Mouse (Mus musculus): Measurements from ENCODE around the gene Arl6ip1.

Arl6ip1 gene

DNA sequence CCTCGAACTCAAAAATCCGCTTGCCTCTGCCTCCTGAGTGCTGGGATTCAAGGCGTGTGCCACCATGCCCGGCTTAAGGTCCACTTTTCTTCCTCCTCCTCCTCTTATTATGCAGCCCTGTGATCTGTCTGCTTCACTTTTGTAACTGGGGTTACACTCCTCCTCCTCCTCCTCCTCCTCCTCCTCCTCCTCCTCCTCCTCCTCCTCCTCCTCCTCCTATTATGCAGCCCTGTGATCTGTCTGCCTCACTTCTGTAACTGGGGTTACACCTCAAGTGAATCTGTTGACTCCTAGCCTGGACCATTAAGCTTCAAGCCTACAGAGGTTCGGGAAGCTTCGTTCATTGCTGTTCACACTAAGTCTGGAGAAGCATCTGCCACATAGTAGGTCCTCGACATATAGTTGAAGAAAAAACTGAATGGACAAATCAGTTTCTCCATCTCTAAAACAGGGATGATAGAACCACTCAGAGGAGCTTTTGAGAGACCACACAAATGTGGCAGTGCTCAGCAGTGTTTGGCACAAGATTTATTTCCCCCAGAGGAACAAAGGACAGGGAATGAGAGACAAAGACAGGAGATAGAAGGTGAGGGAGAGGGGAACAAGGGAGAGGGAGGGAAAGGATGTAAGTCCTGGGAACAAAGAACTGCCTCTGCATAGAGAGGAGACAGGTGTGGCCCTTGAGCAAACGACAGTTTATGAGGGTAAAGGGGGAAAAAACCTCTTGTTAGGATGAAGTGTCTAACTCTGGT lies 12.5 kb downstream of the Arl6ip1 start:
- in situ Hi-C loops (cut with MseI, MboI), result no loop called here

DNA sequence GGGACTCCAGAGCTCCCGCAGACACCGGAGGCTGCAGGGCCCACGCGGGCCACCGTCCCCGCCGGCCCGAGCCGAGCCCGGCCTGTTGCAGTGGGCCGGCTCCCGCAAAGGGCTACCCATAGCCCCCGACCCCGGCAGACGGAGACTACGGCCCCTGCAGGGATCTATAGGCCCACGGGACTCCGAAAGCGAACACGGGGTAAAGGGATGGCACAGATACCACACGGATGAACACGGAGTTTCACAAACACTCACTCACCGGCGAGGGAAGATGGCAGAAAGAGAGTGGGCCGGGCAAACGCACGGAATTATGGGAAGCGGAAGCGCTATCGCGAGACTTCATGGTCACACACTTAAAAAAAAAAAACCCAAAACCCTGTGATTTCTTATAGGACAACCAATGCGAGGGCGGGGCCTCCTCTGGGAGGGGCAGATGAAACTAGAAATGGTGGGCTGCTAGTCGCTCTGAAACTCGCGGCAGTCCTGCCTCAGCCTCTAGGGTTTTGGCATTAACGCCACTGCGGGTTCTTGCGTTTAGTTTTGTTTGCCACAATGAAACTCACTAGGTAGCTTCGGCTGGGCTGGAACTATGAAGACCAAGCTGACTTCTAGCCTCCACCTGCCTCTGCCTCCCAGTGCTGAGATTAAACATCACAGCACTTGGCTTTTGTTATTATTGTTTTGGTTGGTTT lies 13.4 kb downstream of the Arl6ip1 start, which contains the start of gene Rps15a:
TSS of gene Rps15a (minus strand) at position 312 of the 692 bp plus-strand sequence.
- in situ Hi-C loops (cut with MseI, MboI), result no loop called here

DNA sequence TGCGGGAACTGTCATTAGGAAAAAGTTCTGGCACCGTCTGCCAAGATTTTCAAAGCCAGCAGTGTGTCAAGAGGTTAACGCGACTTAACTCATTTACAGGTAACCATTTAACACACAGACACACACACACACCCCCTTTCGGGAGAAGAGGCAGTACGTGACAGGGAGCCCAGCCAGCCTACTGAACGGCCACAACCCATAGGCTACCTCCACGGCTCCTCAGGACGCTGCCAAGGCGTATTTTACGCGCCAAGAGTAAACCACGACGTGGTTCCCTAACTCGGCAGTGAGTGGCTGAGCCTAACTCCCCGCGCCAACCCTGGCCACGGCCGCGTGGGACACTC lies 14.0 kb downstream of the Arl6ip1 start:
- in situ Hi-C loops (cut with MseI, MboI), result no loop called here

DNA sequence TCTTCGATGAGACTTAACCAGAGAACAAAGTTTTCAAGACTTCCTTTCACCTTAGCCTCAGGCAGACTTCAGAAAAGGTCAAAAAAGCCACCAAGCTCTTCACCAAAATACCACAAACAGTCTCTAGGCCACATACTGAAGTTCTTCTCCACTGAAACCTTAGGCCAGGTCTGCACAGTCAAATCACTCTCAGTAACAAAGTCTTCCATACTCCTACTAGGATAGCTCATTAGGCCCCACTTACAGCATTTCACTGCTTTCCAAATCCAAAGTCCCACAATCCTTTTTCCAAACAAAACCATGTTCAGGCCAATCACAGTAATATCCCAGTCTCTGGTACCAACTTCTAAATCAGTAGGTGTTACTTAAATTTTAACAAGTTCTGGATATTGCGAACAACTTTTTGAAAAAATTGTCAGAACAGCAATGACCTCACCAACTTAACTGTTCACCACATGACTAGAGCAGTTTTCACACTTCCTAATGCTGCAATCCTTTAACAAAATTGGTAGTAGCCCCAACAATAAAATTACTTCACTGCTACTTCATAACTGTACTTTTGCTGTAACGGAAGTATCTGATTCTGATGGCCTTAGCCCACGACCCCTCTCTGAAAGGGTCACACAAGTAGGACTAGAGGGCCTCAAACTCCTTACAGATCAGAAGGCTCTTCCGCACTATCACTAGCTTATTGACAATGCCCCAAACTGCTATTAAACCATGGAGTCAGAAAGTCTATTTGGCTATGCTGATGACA lies 15.7 kb downstream of the Arl6ip1 start:
- in situ Hi-C loops (cut with MseI, MboI), result no loop called here

DNA sequence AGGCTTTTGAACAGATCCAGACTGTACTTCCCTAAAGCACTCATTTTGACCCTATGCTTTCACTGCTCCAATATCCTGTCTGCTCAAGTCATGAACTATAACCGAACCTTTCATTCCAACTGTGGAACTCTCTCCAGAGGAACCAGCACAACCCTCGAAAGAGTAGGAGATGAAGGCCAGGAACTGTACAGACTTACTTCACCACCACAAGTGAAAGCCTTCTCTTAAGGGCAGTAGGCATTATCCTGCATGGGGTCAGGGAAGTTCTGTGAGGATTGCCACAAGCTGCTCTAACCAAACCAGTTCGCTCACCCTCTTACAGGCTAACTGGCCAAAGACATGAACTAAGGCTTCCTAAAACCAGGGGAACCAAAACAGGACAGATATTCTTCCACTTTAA lies 18.3 kb downstream of the Arl6ip1 start:
- in situ Hi-C loops (cut with MseI, MboI), result no loop called here

DNA sequence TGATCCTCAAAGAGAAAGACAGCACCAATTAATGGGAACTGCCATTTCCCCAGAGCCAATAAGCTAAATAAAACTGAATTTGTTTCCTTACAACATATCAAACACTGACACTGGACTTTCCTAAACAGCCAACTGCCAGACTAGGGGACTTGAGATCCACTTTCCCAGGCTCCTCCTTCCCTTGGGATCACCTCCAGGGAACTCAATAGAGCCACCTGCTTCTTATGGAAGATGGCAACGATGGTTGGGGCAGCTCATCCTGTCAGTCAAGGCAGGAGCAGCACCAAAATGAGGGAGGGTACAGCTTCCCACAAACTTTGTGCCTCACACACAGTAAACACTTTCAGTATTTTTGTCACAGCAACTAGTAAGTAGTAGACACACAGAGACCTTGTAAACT lies 21.8 kb downstream of the Arl6ip1 start:
- in situ Hi-C loops (cut with MseI, MboI), result no loop called here

DNA sequence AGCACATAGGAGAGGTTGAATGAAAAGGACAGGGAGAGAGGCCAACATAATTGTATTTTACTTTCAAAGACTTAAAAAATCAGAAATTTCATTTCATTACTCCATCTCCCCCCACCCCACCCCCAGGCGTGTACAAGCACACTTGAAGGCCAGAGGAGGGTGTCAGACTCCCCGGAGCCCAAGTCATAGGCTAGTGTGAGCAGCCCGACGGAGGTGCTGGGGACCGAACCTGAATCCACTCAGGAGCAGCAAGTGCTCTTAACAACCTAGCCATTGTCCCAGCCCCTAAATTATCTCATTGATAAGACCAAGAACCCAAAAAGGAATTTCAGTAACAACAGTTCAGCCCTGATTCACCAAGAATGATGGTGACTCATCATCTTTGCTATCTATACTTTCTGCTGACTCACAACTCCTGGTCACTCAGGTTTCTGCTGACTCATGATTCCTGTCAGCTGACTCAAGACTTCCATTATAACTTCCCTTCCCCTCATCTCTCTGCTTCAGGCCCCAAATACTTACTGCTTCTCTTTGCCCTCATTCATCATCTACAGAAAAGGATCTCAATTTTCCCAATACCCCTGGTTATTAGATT lies 24.9 kb downstream of the Arl6ip1 start:
- in situ Hi-C loops (cut with MseI, MboI), result no loop called here

DNA sequence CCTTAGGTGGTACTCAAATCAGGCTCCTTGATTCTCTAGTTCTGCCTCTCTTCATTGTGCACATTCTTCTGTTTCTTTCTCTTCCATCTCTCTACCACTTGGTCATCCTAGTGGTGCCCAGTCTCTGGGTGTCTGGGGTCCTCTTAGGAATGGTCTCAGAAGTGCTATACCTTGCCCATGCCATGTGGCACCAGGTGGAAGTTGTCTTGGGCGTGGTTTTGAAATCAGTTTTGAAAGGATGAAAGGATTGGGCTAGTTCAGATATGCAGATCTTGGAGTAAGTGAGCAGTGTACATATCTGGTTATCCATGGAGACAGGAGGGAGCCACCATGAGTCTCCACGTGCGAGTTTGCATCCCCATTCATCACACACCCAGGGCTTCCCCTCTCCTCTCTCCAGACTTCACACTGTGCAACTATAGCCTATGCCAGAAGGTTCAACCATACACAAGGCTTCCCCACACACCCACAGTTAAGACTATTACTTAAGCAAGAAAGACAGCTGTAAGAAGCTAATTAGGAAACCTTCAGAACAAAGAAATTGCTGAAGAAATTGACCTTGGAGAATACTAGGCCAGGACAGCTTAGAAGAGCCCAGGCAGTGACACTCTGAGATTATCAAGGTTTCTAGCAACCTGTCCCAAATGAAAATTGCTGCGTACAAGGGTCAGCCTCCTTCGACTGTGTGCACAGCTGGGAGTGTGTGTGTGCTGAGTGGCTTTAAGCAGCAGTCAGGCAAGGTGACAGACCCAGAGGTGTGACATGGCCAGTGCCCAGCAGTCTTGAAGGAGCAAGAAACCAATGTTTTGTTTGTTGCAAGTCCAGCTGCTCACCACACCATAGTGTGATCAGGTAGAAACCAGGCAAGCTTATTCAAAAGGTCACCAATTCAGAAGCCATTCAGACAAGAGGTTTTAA lies 25.7 kb downstream of the Arl6ip1 start:
- in situ Hi-C loops (cut with MseI, MboI), result no loop called here

DNA sequence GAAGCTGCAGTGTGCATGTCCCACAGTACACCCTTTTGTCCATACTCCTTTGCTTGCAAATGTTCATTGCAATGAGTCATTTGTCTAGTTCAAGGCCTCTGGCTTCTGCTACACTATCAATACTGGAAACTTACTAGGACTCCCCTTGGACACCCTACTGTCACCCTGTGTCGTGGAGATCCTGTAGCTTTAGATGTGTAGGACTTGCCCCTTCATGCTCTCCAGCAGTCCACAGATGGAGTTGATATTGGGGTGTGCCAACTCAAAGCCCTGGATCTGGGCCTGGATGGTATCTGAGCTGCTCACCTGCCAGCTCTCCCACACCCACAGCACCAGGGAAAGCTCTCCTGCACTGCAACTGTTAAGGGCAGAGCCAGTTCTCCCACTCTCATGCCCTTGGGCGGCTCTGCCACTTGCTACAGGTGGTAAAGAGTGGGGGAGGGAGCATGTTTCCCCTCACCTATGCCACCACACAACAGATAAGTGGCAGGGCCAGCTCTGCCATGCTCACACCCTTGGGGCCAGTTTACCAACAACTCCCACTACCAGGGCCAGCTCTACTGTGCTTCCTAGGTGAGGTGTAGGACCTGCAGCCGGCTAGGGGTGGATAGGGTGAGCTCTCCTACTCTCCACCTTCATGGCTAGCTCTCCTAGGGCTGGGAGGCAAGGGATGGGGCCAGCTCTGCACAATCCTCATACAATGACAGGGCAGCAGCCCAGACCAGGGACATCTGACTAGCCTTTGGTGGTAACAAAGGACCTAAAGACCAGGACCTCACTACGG lies 26.6 kb downstream of the Arl6ip1 start:
- in situ Hi-C loops (cut with MseI, MboI), result no loop called here

DNA sequence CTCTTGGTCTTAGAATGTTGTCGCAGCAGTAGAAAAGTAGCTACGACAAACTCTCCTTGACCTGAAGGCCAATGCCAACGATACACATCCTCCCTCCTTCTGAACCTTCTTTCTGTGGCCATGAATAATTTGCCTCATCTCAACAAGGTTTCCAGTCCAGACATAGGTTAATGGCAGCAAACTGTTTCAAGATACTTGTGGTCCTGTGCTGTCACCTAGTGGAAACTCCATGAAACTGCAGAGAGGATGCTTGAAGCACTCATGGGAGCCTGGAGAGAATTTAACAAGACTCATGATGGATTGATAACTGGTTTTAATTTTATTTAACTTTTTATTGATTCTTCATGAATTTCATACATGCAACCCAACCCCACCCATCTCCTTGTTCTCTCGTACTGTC lies 27.2 kb downstream of the Arl6ip1 start:
- in situ Hi-C loops (cut with MseI, MboI), result no loop called here

DNA sequence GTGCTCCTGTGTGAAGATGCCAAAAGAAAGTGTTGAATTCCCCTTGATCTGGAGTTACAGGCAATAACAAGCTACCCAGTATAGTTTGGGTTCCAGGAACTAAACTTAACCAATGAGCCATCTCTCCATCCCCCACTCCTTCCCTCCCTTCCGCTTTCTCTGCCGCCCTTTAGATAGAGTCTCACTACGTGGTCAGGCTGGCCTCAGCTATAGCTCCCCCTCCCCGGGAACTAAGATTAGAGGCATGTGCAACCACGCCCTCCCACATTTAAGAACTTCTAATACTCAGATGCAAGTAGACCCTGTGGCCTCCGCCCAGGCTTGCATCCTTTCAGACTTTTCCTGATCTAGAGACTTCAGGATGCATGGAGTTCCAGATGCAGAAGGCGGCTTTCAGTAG lies 31.8 kb downstream of the Arl6ip1 start:
- in situ Hi-C loops (cut with MseI, MboI), result no loop called here

DNA sequence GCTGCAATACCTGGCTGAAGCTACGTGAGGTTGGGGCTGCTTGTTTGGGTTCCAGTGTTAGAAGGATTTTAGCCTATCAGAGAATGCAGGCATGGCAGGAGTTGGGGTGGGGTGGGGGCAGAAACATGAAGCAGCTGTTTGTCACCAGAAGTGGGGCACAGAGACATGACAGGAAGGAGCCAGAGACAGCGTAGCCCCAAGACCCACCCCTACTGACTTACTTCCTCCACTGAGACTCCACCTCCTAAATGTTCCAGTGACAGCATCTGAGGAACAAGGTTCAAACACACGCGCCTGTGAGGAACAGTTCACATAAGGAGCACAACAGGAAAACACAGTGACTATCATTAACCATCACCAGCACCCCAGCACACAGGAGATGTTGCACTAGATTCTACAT lies 49.5 kb downstream of the Arl6ip1 start:
- in situ Hi-C loops (cut with MseI, MboI), result no loop called here

DNA sequence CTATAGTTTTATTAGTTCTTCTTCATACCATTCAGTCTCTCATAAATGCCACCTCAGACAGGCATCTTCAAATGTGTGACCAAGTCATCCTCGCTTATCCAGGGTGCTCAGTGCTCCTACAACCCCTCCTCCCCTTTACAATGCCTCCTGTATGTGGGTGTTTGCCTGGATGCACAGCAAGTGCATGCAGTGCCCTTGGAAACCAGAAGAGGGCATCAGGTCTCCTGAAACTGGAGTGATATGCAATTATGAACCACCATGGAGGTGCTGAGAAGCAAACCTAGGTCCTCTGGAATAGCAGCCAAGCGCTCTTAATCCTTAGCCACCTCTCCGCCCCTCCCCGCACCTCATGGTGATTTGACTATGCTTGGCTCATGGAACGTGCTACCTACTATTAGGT lies 50.4 kb downstream of the Arl6ip1 start:
- in situ Hi-C loops (cut with MseI, MboI), result no loop called here
